Mouse (Mus musculus) neural tube, embryonic 12.5 days (tissue): Measurements from ENCODE around the gene Vmn1r34. TPM values are rescaled to one million over a fixed set of nuclear protein-coding genes. Genes with fewer than 3 reads are reported as not detected.
"Not testable (repeated sequence)": the region's sequence is repeated elsewhere in the genome, so short reads cannot be mapped to it uniquely, and the experiment has no call there.

Experiments used
- ATAC-seq: fragments of 200-750 bp; cut with Nextera tagmentation; 2 replicates; pipeline ENCODE4 v1.8.0; 2017; ENCODE audit warnings: low read depth, mild to moderate bottlenecking, moderate TSS enrichment, moderate library complexity; ENCODE audit not compliant: low FRiP score
- H3K27ac ChIP-seq: fragments of 300-500 bp; sonication (generic); 2 replicates; pipeline ENCODE4 v1.5.1; 2016
- H3K27me3 ChIP-seq: fragments of 300-500 bp; sonication (generic); replicated peaks from 2 replicates; pipeline ENCODE4 v1.6.1; 2016; ENCODE audit warnings: mild to moderate bottlenecking
- H3K36me3 ChIP-seq: fragments of 300-500 bp; sonication (generic); 2 replicates; pipeline ENCODE4 v1.6.1; 2016; ENCODE audit warnings: mild to moderate bottlenecking
- H3K4me1 ChIP-seq: fragments of 300-500 bp; sonication (generic); 2 replicates; pipeline ENCODE4 v1.6.1; 2016
- H3K4me2 ChIP-seq: fragments of 300-500 bp; sonication (generic); replicated peaks from 2 replicates; pipeline ENCODE4 v1.6.1; 2016; ENCODE audit warnings: mild to moderate bottlenecking
- H3K4me3 ChIP-seq: fragments of 300-500 bp; sonication (generic); 2 replicates; pipeline ENCODE4 v1.5.1; 2016
- H3K9ac ChIP-seq: fragments of 300-500 bp; sonication (generic); 2 replicates; pipeline ENCODE4 v1.6.1; 2016; ENCODE audit warnings: mild to moderate bottlenecking
- H3K9me3 ChIP-seq: fragments of 300-500 bp; sonication (generic); 2 replicates; pipeline ENCODE4 v1.6.1; 2016; ENCODE audit warnings: mild to moderate bottlenecking
- WGBS: fragments of 180-500 bp; shearing (Covaris S2); methylation state at CpG from one replicate; pipeline ENCODE4 v1.1.7; 2016; 5-methylcytosine and 5-hydroxymethylcytosine counted together
- polyA plus RNA-seq: library from polyadenylated mRNA; unstranded; fragments of >200 nt; fragmentation: Nextera tagmentation; extraction: Ambion mirVana; gene quantifications from 2 replicates; pipeline ENCODE4 v1.2.1, GENCODE M21; 2016

Vmn1r34 gene
- polyA plus RNA-seq, result not detected in 2 replicates

- WGBS, result 89% methylated on average over 1 of the region's 1 CpGs
- no peak within 1 kb of the TSS for H3K27ac ChIP-seq
- H3K9ac ChIP-seq, result no peak within 1 kb of the TSS
- H3K36me3 ChIP-seq, result no peaks in the 10 kb centered on the region
- no peaks in the 10 kb centered on the region for H3K4me1 ChIP-seq
- no peak for ATAC-seq
- H3K9me3 ChIP-seq, result no peaks in the 10 kb centered on the region
- H3K4me3 ChIP-seq, result no peak within 1 kb of the TSS
- H3K4me2 ChIP-seq, result no peak within 1 kb of the TSS
- no peaks in the 10 kb centered on the region for H3K27me3 ChIP-seq
These were observed at the start of gene Vmn1r34 for GRCm38 (mm10) chr6:66643779-66644178. Vmn1r34 (minus strand) TSS chr6:66643879.

DNA sequence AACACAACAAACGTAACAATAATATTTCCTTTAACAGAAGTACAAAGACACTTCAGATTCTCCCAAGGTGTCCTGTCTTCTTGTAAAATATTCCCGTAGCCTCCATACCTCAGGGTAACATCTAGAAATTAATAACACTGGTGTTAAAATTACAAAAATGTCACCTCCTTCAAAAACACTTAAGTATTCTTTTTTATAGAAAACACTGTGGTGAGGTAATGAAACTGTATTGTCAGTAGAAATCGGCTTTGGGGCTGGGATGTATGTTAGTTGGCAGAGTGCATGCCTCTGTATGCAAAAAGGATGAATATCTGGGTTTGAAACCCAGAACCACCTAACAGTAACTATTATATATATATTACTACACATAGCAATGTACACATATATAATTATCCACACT, 42.1 kb upstream of the Vmn1r34 start, which contains the start of gene Vmn1r35:
Vmn1r35 (minus strand) TSS at position 101 of the 400 bp plus-strand sequence.
- Histone ChIP-seq H3K27me3 (no peaks in the 10 kb centered on the region), H3K9ac (no peak within 1 kb of the TSS), H3K9me3 (no peaks in the 10 kb centered on the region), H3K36me3 (no peaks in the 10 kb centered on the region), H3K4me3 (no peak within 1 kb of the TSS), H3K4me1 (no peaks in the 10 kb centered on the region), H3K27ac (no peak within 1 kb of the TSS), H3K4me2 (no peak within 1 kb of the TSS)
- WGBS, result 83% methylated on average over 3 of the region's 3 CpGs
- ATAC-seq, result no peak

DNA sequence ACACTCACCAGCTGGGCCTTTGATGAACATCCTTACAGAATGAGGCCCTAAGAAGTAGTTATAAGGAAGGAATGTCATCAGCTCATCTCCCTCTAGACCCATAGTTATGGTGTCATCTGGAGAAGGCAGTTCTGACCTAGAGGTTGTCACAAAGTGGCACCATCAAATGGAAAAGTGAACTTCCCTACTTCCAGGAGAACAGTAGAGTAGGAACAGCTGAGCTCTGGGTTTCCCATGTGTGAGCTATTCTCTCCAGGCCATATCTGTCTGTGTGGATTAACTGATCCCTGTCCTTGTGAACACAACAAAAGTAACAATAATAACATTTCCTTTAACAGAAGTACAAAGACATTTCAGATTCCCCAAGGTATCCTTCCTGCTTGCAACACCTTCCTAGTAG, 25.5 kb downstream of the Vmn1r34 start, which contains the start of gene Vmn1r33:
Vmn1r33 (minus strand) TSS at position 101 of the 400 bp plus-strand sequence.
- H3K9ac ChIP-seq, H3K4me2 ChIP-seq, H3K4me3 ChIP-seq, H3K36me3 ChIP-seq, H3K27ac ChIP-seq, H3K27me3 ChIP-seq, H3K4me1 ChIP-seq, H3K9me3 ChIP-seq, ATAC-seq: not testable (repeated sequence)

- ATAC-seq, result no peak
- no peak overlapping the region for H3K27ac ChIP-seq
- no peak overlapping the region for H3K9ac ChIP-seq
- H3K4me2 ChIP-seq, result no peak overlapping the region
- no peak overlapping the region for H3K4me3 ChIP-seq
- no peaks in the 10 kb centered on the region for H3K4me1 ChIP-seq
- H3K36me3 ChIP-seq, result no peaks in the 10 kb centered on the region
- H3K9me3 ChIP-seq, result no peaks in the 10 kb centered on the region
- H3K27me3 ChIP-seq, result no peaks in the 10 kb centered on the region
These were observed 47.9 kb downstream of the Vmn1r34 start for GRCm38 (mm10) chr6:66595804-66596203.

Other genes starting within 250 kb of the Vmn1r34 start
- gene Mad2l1, start 108.5 kb downstream of the Vmn1r34 start, polyA plus RNA-seq, result 69.5 and 78.4 TPM in 2 replicates
- gene Vmn1r32, start 83.8 kb downstream of the Vmn1r34 start, polyA plus RNA-seq, result 0.06 and 0.14 TPM in 2 replicates
- not detected in 2 replicates for gene Vmn1r33, start 25.6 kb downstream of the Vmn1r34 start, polyA plus RNA-seq
- not detected in 2 replicates for gene Vmn1r35, start 42.0 kb upstream of the Vmn1r34 start, polyA plus RNA-seq
- not detected in 2 replicates for gene Vmn1r36, start 75.3 kb upstream of the Vmn1r34 start, polyA plus RNA-seq
- not detected in 2 replicates for gene Vmn1r37, start 85.5 kb upstream of the Vmn1r34 start, polyA plus RNA-seq
- not detected in 2 replicates for gene Vmn1r38, start 138.7 kb upstream of the Vmn1r34 start, polyA plus RNA-seq
- not detected in 2 replicates for gene Vmn1r39, start 166.7 kb upstream of the Vmn1r34 start, polyA plus RNA-seq